ENCODE assay signal across 28 mouse cellular contexts in the genomic region with DNA sequence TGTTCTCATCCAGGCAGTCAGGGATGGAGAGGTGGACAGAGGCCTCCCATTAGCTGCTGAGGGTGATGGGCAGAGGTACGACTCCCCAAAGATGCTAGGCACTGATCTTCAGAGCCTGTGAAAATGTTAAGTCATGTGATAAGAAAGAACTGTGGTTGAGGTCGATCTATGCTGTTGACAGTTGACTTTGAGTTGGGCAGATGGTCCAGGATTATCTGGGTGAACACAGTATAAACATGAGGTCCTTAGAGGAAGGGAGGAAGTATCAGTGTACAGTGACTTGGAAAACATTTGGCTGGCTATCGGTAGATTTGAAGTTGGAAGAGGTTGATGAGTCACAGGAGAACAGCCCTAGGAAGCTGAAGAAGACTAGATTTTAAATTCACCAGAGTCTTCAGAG.
A peak's percentile ranks its signal among the peaks of the same experiment; 100 is the strongest.
DNase-seq lines count a peak whose midpoint lies in the region; ATAC-seq lines count a peak whose summit lies in the region.
"Had no signal": no experiment of that assay in that cellular context is flagged by ENCODE, and none has a peak within 500 bp of the region (broad histone marks: within the 10 kb centered on the region; RNA-seq: fewer than 3 reads in every experiment).

No protein-coding gene starts in this region.

- peak; percentile 92 for ATAC-seq in liver, embryonic 12.5 days
- ATAC-seq in megakaryocyte progenitor cell, adult 5-6 weeks (replicated peaks; ENCODE audit: poor library complexity): peak; percentile 77
- ATAC-seq: activated CD4-positive, CD25-positive, alpha-beta regulatory T cell, adult 4 months; forebrain, postnatal 0 days; inflammation-experienced regulatory T-cells, adult 6 months had no signal

- peak; percentile 2 for DNase-seq in heart, adult 11 months
- no peak for DNase-seq in heart, adult 9 months (ENCODE audit: low spot score in 2 of 2)
- DNase-seq in MEL-GATA-1-ER (ENCODE audit: extremely low read depth, low read depth): peak; percentile 82
- no peak for DNase-seq in B cell, adult 2 months
- DNase-seq in kidney, adult 18-20 months: no peak
- DNase-seq in cerebellum, postnatal 14 days: no peak
- DNase-seq: adrenal gland, adult 8-10 months; cerebellum, adult 11-12 months; cerebellum, postnatal 25 days; forebrain, postnatal 0 days; gastrocnemius, postnatal 25 days; heart, adult 2 months; heart, postnatal 4 days; kidney, postnatal 36 days; layer of hippocampus, postnatal 36 days; lung, adult 2 months; lung, postnatal 14 days; midbrain, embryonic 14.5 days; retina, postnatal 1 day; right cerebral cortex, postnatal 4 days had no signal

- peaks cover 58% of the 10 kb centered on the region for H3K4me1 ChIP-seq in liver, embryonic 12.5 days
- H3K4me1 ChIP-seq: limb, embryonic 12.5 days; neural tube, embryonic 12.5 days had no signal

- 14% methylated on average over 3 of the region's 3 CpGs for WGBS in liver, embryonic 12.5 days (ENCODE audit: insufficient replicate concordance)

- H3K27ac ChIP-seq in liver, embryonic 12.5 days: peak overlapping the region; percentile 66
- H3K27ac ChIP-seq: heart, adult 2 months; heart, embryonic 15.5 days; hindbrain, embryonic 14.5 days; limb, embryonic 12.5 days; neural tube, embryonic 12.5 days had no signal

- H3K27me3 ChIP-seq in liver, embryonic 12.5 days (replicated peaks): no peaks in the 10 kb centered on the region
- H3K27me3 ChIP-seq: heart, embryonic 15.5 days; limb, embryonic 12.5 days; neural tube, embryonic 12.5 days had no signal

- no peaks in the 10 kb centered on the region for H3K9me3 ChIP-seq in liver, embryonic 12.5 days (replicated peaks)
- H3K9me3 ChIP-seq: neural tube, embryonic 12.5 days had no signal

- H3K9ac ChIP-seq in liver, embryonic 12.5 days: no peak overlapping the region
- H3K9ac ChIP-seq: forebrain, postnatal 0 days; heart, embryonic 15.5 days; hindbrain, embryonic 14.5 days; limb, embryonic 12.5 days; neural tube, embryonic 12.5 days had no signal

- H3K36me3 ChIP-seq in liver, embryonic 12.5 days: no peaks in the 10 kb centered on the region
- H3K36me3 ChIP-seq: heart, embryonic 15.5 days; limb, embryonic 12.5 days; neural tube, embryonic 12.5 days had no signal

- no peak overlapping the region for H3K4me2 ChIP-seq in liver, embryonic 12.5 days
- H3K4me2 ChIP-seq: heart, embryonic 15.5 days; hindbrain, embryonic 14.5 days; limb, embryonic 12.5 days; neural tube, embryonic 12.5 days had no signal

- no peak overlapping the region for H3K4me3 ChIP-seq in liver, embryonic 12.5 days
- H3K4me3 ChIP-seq: heart, adult 2 months; heart, embryonic 15.5 days; limb, embryonic 12.5 days; neural tube, embryonic 12.5 days had no signal

Comparison
In these comparisons a context has a peak if more than half of its experiments do, and no peak if none do; other contexts are left out.
1. DNase-seq: peak in heart, adult 11 months (single experiment) and MEL-GATA-1-ER (single experiment); none in heart, adult 9 months (0 of 2), B cell, adult 2 months (0 of 2), kidney, adult 18-20 months (single experiment) and cerebellum, postnatal 14 days (0 of 2).